13 mouse cellular contexts compared by ENCODE assay signal in genomic region chr5:98198412-98199218, GRCm38 (mm10). TPM values are rescaled to one million over a fixed set of nuclear protein-coding genes. Genes with fewer than 3 reads are reported as not detected.
DNase-seq lines count a peak whose midpoint lies in the region; ATAC-seq and TF ChIP-seq lines count a peak whose summit lies in the region.
"Had no signal": no experiment of that assay in that cellular context is flagged by ENCODE, and none has a peak within 500 bp of the region (broad histone marks: within the 10 kb centered on the region; RNA-seq: fewer than 3 reads in every experiment).

No protein-coding gene starts in this region.

- no peak overlapping the region for H3K27ac ChIP-seq in lung, postnatal 0 days (ENCODE audit: low read length)
- H3K27ac ChIP-seq: neural tube, embryonic 13.5 days had no signal

- no peaks in the 10 kb centered on the region for H3K4me1 ChIP-seq in lung, postnatal 0 days (ENCODE audit: insufficient read depth, low read depth, low read length)
- H3K4me1 ChIP-seq: neural tube, embryonic 13.5 days had no signal

- H3K4me2 ChIP-seq in lung, postnatal 0 days (replicated peaks; ENCODE audit: low read depth, low read length): no peak overlapping the region
- H3K4me2 ChIP-seq: neural tube, embryonic 13.5 days had no signal

- 40% methylated on average over 7 of the region's 7 CpGs for WGBS in lung, postnatal 0 days

- H3K9ac ChIP-seq in lung, postnatal 0 days (replicated peaks; ENCODE audit: low read depth): no peak overlapping the region
- H3K9ac ChIP-seq: neural tube, embryonic 13.5 days had no signal

- no peaks in the 10 kb centered on the region for H3K27me3 ChIP-seq in lung, postnatal 0 days (replicated peaks; ENCODE audit: insufficient read depth, low read length)

- ATAC-seq in frontal cortex, adult (ENCODE audit: low TSS enrichment): peak; percentile 50; the same call in 1 of the 2 replicates
- ATAC-seq in lung, postnatal 0 days: no peak

- H3K36me3 ChIP-seq in lung, postnatal 0 days (ENCODE audit: insufficient read depth, low read length): no peaks in the 10 kb centered on the region
- H3K36me3 ChIP-seq: neural tube, embryonic 13.5 days had no signal

- H3K9me3 ChIP-seq in lung, postnatal 0 days (ENCODE audit: low read length): no peaks in the 10 kb centered on the region
- H3K9me3 ChIP-seq: neural tube, embryonic 13.5 days had no signal

- no peak overlapping the region for H3K4me3 ChIP-seq in lung, postnatal 0 days (ENCODE audit: low read depth, low read length)
- H3K4me3 ChIP-seq: neural tube, embryonic 13.5 days had no signal

- no peak for TF ChIP-seq EP300 in lung, postnatal 0 days (IDR thresholded peaks at IDR 0.05)

- intact Hi-C loops in heart, postnatal 25 days (cut with DNase I): loop anchor here (5.0 kb wide), 1 partner anchor 1071 kb away; no protein-coding TSS in a partner anchor

- no peak for DNase-seq in frontal cortex, postnatal 25 days (ENCODE audit: low spot score in 2 of 2)
- DNase-seq in lung, postnatal 0 days (ENCODE audit: low spot score): peak; percentile 42
- DNase-seq in lung, adult 18-20 months: no peak
- peak; percentile 45 for DNase-seq in adipocyte (ENCODE audit: low spot score)
- peak; percentile 62 for DNase-seq in retina, embryonic 14.5 days (ENCODE audit: low spot score)
- no peak for DNase-seq in heart, postnatal 25 days (ENCODE audit: low spot score)
- no peak for DNase-seq in right cerebral cortex, postnatal 14 days
- DNase-seq: adrenal gland, adult 8-10 months; cerebellum, adult 18-20 months; gastrocnemius, postnatal 36 days; lung, postnatal 10 days had no signal

- TF ChIP-seq CTCF in lung, postnatal 0 days (IDR thresholded peaks at IDR 0.05): peak; percentile 54

RNA-seq across cellular contexts. Expression of gene Prdm8, which starts 31.6 kb away (rescaled TPM):
- polyA plus RNA-seq in lung, postnatal 0 days (2015; fragmentation: Nextera tagmentation; extraction: Ambion mirVana): 0.99 and 2.3 TPM in 2 replicates
- total RNA-seq in heart, postnatal 25 days (2021): under 1 TPM; 0.18 to 0.34 TPM

RNA-seq across cellular contexts. Expression of gene Fgf5, which starts 55.4 kb away (rescaled TPM):
- 0.26 and 0.33 TPM in 2 replicates for polyA plus RNA-seq in lung, postnatal 0 days (2015; fragmentation: Nextera tagmentation; extraction: Ambion mirVana)
- total RNA-seq in heart, postnatal 25 days (2021): not detected

Comparison
In these comparisons a context has a peak if more than half of its experiments do, and no peak if none do; other contexts are left out.
1. DNase-seq: peak in lung, postnatal 0 days (single experiment), adipocyte (single experiment) and retina, embryonic 14.5 days (single experiment); none in frontal cortex, postnatal 25 days (0 of 2), lung, adult 18-20 months (0 of 2), heart, postnatal 25 days (single experiment) and right cerebral cortex, postnatal 14 days (single experiment).